Mouse (Mus musculus): ENCODE measurements around the gene Pcsk7. TPM values are rescaled to one million over a fixed set of nuclear protein-coding genes. Genes with fewer than 3 reads are reported as not detected.

Pcsk7 gene
- total and polyA plus RNA-seq, 3 experiments: 12.7 to 14.3 TPM; not detected in 1

DNA sequence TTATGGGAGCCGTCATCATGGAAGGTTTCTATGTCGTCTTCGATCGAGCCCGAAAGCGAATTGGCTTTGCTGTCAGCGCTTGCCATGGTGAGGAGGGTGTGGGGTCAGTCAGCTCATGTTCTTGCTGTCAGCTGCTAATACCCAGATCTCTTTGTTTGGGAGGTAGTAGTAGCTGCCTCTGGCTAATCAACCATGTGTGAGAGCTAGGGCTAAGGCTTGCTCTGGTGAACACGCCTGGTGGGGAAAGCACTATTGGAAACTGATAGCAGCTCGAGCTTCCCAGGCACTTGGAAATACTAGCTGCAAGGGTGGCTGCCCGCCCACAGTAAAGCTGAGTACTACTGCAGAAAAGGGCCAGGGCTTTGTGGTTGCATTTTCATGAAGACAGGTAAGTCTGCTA, 46.9 kb upstream of the Pcsk7 start:
- no peaks in the 10 kb centered on the region for H3K36me3 ChIP-seq (ENCODE audit: control insufficient read depth in 1 of 2, insufficient read depth in 2 of 2, low read length in 2 of 2)
- H3K79me2 ChIP-seq (ENCODE audit: control insufficient read depth, insufficient read depth, low read length, poor library complexity): no peaks in the 10 kb centered on the region
- no peaks in the 10 kb centered on the region for H3K4me1 ChIP-seq (ENCODE audit: control insufficient read depth in 1 of 2, insufficient read depth in 2 of 2, low read length in 2 of 2)
- TF ChIP-seq NRF1 (IDR thresholded peaks at IDR 0.05; ENCODE audit: insufficient read depth, low read depth, low read length, poor library complexity, severe bottlenecking): no peak
- DNase-seq (ENCODE audit: low read depth, low spot score): no peak
- no peak overlapping the region for H3K27ac ChIP-seq (ENCODE audit: control insufficient read depth, low read depth, low read length)
- H3K9ac ChIP-seq (ENCODE audit: control insufficient read depth, low read depth, low read length, poor library complexity, severe bottlenecking): no peak overlapping the region
- H3K4me3 ChIP-seq (ENCODE audit: control insufficient read depth in 1 of 2, insufficient read depth in 1 of 2, low read depth in 2 of 2, low read length in 2 of 2): no peak overlapping the region
- no peaks in the 10 kb centered on the region for H3K27me3 ChIP-seq (ENCODE audit: control insufficient read depth in 1 of 2, insufficient read depth in 2 of 2, low read length in 2 of 2)
- H3K9me3 ChIP-seq (replicated peaks; ENCODE audit: insufficient read depth, low read length): no peaks in the 10 kb centered on the region

GRCm38 (mm10) chr9:45861813-45862212, 44.5 kb upstream of the Pcsk7 start:
- peaks cover 0 to 1% of the 10 kb centered on the region in 2 experiments; a peak in 1 of 4 replicates for H3K36me3 ChIP-seq (ENCODE audit: control insufficient read depth in 1 of 2, insufficient read depth in 2 of 2, low read length in 2 of 2)
- TF ChIP-seq MYC (IDR thresholded peaks at IDR 0.05; ENCODE audit: low read depth, low read length) (no peak), SMC3 (IDR thresholded peaks at IDR 0.05; ENCODE audit: low read depth, low read length) (no peak), BHLHE40 (IDR thresholded peaks at IDR 0.05; ENCODE audit: borderline replicate concordance, low read depth, low read length) (no peak), RAD21 (IDR thresholded peaks at IDR 0.05; ENCODE audit: low read depth, low read length) (no peak)
- H3K9me3 ChIP-seq (replicated peaks; ENCODE audit: insufficient read depth, low read length): no peaks in the 10 kb centered on the region
- no peak for DNase-seq (ENCODE audit: low read depth, low spot score)
- H3K4me1 ChIP-seq (ENCODE audit: control insufficient read depth in 1 of 2, insufficient read depth in 2 of 2, low read length in 2 of 2): no peaks in the 10 kb centered on the region
- no peak overlapping the region for H3K4me3 ChIP-seq (ENCODE audit: control insufficient read depth in 1 of 2, insufficient read depth in 1 of 2, low read depth in 2 of 2, low read length in 2 of 2)
- no peak overlapping the region for H3K27ac ChIP-seq (ENCODE audit: control insufficient read depth, low read depth, low read length)
- H3K79me2 ChIP-seq (ENCODE audit: control insufficient read depth, insufficient read depth, low read length, poor library complexity): no peaks in the 10 kb centered on the region
- H3K27me3 ChIP-seq (ENCODE audit: control insufficient read depth in 1 of 2, insufficient read depth in 2 of 2, low read length in 2 of 2): no peaks in the 10 kb centered on the region
- H3K9ac ChIP-seq (ENCODE audit: control insufficient read depth, low read depth, low read length, poor library complexity, severe bottlenecking): no peak overlapping the region

- Histone ChIP-seq H3K9ac (ENCODE audit: control insufficient read depth, low read depth, low read length, poor library complexity, severe bottlenecking) (no peak overlapping the region), H3K4me1 (ENCODE audit: control insufficient read depth in 1 of 2, insufficient read depth in 2 of 2, low read length in 2 of 2) (no peaks in the 10 kb centered on the region), H3K27ac (ENCODE audit: control insufficient read depth, low read depth, low read length) (no peak overlapping the region), H3K9me3 (replicated peaks; ENCODE audit: insufficient read depth, low read length) (no peaks in the 10 kb centered on the region), H3K36me3 (ENCODE audit: control insufficient read depth in 1 of 2, insufficient read depth in 2 of 2, low read length in 2 of 2) (peaks cover 0 to 1% of the 10 kb centered on the region in 2 experiments; a peak in 2 of 4 replicates), H3K27me3 (ENCODE audit: control insufficient read depth in 1 of 2, insufficient read depth in 2 of 2, low read length in 2 of 2) (no peaks in the 10 kb centered on the region), H3K79me2 (ENCODE audit: control insufficient read depth, insufficient read depth, low read length, poor library complexity) (no peaks in the 10 kb centered on the region), H3K4me3 (ENCODE audit: control insufficient read depth in 1 of 2, insufficient read depth in 1 of 2, low read depth in 2 of 2, low read length in 2 of 2) (no peak overlapping the region)
- DNase-seq (ENCODE audit: low read depth, low spot score): no peak
- no peak for TF ChIP-seq ETS1 (IDR thresholded peaks at IDR 0.05; ENCODE audit: low read depth, low read length)
- no peak for TF ChIP-seq POLR2AphosphoS5 (IDR thresholded peaks at IDR 0.05; ENCODE audit: borderline replicate concordance, low read depth, low read length)
- no peak for TF ChIP-seq CHD2 (IDR thresholded peaks at IDR 0.05; ENCODE audit: low read length)
- no peak for TF ChIP-seq TBP (IDR thresholded peaks at IDR 0.05; ENCODE audit: low read depth, low read length)
- TF ChIP-seq E2F4 (IDR thresholded peaks at IDR 0.05; ENCODE audit: borderline replicate concordance, low read depth, low read length): no peak
- TF ChIP-seq MAX (IDR thresholded peaks at IDR 0.05; ENCODE audit: low read length): no peak
- TF ChIP-seq MXI1 (IDR thresholded peaks at IDR 0.05; ENCODE audit: low read depth, low read length): no peak
- no peak for TF ChIP-seq BHLHE40 (IDR thresholded peaks at IDR 0.05; ENCODE audit: borderline replicate concordance, low read depth, low read length)
- TF ChIP-seq POLR2AphosphoS2 (IDR thresholded peaks at IDR 0.05; ENCODE audit: low read length): no peak
- TF ChIP-seq SMC3 (IDR thresholded peaks at IDR 0.05; ENCODE audit: low read depth, low read length): no peak
- TF ChIP-seq MYC (IDR thresholded peaks at IDR 0.05; ENCODE audit: low read depth, low read length): no peak
- TF ChIP-seq JUND (IDR thresholded peaks at IDR 0.05; ENCODE audit: low read depth, low read length): no peak
Measured at GRCm38 (mm10) chr9:45869181-45869580, 37.1 kb upstream of the Pcsk7 start.

Data from MEL (cell line).